Mouse (Mus musculus) natural killer cell, adult 2 months (primary cell): ENCODE data around the gene Nr1h4.
"Not testable (repeated sequence)": the region's sequence is repeated elsewhere in the genome, so short reads cannot be mapped to it uniquely, and the experiment has no call there.

Experiments
- DNase-seq, 2 experiments: peaks; one replicate each; pipeline ENCODE4 v3.0.0; 2022; ENCODE audit warnings: low spot score in 2 of 2

Gene Nr1h4

DNA sequence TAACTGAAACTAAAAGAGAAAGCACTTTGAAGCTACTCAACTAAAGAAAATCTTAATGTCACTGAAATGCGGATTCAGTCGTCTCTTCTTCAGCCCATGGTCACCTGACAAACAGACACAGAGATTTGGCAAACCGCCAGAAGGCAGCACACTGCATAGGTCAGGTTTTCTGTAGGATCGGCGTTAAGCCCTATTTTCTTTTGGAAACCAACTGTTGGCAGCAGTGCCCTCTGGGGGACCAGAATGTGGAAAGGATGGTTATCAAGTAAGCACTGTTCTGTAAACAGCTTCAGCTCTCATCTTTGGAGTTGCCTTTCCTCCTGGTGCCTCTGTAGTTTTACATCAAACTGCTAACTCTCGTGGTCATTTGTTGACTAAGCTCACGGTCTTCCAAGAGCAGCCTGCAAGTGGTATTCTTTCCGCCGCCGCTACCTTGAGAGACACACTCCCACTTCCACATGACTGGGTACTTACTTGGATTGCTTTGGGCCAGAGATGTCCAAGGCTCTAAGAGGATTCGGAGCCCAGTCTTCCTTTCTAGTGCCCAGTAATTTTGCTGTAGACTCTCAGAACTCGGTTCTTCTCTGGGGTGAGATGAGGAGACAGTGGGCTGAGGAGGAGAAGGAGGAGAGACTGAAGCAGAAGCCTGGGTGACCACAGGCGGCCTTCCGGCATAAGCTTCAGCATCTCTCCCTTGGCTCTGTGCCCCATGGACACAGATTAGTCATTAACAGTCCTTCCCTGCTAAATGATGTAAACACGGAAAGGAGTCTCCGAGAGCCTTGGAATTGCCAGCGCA is at the start of gene Nr1h4:
TSS of gene Nr1h4 (minus strand) at position 657 of the 799 bp plus-strand sequence.
- DNase-seq: no peak

DNA sequence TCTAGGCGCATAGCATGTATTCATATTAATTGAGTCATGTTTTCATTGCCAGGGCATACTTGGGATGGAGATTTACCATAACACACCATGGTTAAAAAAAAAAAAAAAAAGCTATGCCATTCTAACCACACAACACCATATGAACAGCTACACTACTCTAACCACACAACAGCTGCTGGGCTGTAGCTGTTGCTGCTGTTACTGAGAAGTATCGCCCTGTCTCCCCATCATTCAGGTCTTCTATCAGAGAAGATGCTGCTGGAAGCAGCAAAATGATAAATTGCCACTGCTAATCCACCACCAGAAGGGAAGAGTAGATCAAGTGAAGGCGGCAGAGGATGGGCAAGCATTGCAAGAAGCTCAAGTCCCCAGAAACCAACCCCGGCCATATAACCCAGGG is 45.4 kb upstream of the Nr1h4 start:
- DNase-seq: no peak

DNA sequence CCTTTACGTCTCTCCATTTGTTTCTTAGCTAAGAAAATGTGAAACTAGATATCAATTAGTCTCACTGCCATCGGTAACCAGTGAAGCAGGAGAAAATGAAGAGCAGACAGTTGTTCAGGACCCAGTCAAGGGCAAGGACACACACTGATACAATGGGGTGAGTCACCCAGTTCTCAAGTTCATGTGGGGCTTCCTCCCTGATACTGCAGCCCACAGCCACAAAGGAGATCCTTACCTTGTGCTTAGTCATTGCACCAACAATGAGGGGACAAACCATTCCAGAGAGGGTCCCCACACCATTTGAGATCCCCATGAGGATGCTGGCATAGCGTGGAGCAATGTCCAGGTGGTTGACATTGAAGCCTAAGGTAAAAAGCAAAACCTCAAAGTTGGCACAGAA is 44.3 kb upstream of the Nr1h4 start:
- DNase-seq: no peak

DNA sequence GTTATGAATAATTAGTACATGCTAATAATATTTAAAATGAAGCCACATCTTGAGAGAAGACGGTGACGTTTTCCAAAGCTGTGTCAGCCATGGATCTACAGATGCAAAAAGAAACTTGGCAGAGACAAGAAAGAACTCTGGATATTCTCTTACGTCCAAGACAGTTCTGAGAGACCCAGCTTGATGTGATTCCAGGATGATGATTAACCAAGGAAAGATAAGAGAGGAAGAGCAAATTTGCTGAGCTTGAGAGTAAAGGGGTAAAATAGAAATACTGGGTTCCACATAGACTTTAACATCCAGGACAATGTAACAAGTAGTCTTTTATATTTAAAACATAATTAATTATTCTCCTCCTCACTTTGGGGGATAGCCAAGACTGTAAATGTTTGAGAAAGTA is 40.0 kb upstream of the Nr1h4 start:
- no peak for DNase-seq

DNA sequence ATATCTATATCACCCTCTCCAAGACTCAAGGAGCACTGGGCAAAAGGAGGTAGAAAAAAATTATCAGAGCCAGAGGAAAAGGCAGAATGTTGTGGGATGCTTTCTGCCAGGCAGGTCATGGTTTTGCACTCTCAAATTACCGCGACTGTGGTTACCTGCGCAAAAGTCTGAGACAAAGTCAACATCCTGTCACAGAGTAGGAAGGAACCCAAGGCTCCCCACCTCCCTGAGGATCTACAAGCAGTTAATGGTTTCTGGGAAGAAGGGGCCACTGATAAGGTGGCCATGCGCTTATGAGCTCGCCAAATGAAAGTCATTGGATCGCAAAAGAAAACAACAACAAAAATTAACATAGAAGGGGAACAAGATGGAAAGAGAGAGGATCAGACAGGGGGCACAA is 39.6 kb upstream of the Nr1h4 start:
- no peak for DNase-seq

DNA sequence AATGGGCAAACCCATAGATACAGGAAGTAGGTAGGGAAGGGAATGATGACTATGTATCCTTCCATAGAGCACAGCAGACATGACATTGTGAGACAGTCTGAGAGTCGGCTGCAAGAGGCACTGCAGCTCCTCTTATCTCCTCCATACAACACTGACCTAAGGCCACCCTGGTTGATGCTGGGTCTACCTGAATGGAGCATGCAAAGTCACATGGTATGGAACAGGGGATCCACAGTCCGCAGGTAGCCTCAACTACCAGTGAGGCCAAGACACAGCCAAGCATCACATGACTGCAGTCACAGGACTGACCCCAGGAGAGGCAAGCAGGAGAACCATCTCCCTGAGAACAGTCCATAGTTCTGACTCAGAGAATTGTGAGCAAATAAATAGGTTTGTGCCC is 34.0 kb upstream of the Nr1h4 start:
- no peak for DNase-seq

DNA sequence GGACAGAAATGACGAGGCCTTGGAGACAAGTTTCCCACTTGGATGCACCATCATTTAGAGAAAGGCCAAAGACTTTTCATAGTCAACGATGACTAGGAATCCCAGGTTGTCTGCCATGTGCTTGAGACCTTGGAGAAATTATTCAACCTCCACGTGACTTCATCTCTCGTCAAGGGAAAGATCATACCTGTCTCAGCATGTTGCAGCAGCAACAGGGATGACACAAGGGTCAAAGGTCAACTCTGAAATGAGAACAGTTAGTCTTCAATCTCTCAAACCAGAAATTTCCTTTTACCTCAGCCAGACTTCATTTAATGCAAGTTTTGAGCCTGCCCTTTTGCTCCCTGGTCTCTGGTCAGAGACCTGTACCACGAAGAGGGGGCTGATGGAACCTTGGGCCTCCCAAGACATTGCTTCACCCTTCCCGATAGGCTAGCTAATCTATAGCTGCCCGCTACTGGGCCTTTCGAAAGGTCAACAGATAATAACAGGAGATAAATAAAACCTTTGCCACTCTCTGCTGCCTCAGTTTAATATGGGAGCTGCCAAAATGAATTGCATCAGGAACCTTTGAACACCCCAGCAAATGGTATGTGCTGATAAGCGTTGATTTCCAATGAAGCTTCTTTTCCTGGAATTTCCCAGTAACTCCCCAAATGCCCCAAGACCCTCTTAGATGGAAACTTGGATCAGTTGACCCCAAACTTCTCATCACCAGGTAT is 32.1 kb upstream of the Nr1h4 start:
- no peak for DNase-seq

DNA sequence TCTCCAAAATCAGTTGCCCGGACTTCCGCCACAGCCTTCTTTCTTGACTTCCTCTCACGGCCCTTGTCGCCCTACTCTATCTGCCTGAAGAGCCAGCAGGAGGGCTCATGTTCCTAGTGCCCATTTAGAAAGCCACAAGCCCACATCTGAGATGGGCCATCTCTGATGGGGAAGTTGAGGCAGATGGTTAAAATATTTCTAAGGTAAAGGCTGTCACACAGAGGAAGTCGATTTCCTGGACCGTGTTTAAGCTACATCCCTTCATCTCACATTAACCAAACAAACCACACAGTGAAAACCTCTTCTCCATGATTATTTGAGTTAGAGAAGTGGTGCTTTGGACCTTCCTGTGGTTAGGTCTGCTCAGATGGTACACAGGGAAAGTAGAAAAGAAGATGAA is 28.7 kb upstream of the Nr1h4 start:
- DNase-seq: no peak

DNA sequence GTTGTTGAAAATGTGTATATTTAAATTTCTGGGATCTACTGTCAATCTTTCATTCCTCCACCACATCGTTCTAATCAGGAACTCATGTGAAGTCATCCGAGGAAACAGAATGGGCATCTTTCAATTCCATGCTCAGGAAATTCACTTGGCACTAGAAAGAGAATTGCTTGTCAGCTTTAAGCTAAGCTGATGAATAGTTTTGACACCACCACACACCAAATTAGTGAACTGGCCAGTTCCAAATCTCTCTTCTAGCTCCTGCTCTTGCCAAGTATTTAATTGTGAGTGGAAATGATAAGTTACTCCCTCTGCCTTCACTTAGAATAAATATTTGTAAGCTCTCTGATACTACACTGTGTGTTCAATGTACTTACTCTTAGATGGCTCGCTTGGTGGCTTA is 26.0 kb upstream of the Nr1h4 start:
- DNase-seq: no peak

DNA sequence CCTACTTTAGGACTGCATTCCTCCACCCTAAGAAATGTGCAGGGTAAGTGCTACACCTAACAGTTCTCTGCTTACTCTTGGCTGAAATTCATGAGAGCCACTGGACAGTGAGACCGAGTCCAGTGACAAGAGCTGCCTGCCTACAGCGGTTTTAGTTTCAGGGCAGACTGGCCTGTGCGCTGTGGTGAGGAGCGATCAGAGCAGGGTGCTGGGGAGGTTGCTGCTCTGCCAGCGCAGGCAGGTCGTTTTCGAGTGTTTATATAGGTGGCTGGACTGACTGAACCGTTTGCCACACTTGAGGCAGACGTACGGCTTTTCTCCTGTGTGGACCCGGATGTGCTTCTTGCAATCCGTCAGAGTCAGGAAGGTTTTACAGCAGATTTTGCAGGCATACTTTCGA is 21.5 kb upstream of the Nr1h4 start:
- not testable (repeated sequence) for DNase-seq

DNA sequence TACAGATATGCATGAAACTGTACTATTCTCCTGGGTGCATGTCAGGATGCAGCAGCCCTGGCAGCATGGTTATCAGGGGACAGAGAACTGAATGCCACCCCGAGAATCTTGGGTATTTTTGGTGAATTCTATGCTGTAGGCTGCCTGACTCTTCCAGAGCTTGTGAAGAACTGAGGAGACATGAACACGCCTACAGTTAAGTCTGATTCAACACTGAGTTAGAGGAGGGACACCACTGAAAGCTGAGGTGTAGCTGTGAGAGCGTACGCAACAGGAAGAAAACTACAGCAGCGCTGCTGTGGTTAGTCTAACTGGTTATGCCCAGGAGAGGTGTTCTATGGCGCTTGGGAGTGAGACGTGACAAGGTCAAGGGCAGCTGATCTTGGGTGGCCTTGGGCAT is 20.5 kb upstream of the Nr1h4 start:
- DNase-seq: not testable (repeated sequence)

DNA sequence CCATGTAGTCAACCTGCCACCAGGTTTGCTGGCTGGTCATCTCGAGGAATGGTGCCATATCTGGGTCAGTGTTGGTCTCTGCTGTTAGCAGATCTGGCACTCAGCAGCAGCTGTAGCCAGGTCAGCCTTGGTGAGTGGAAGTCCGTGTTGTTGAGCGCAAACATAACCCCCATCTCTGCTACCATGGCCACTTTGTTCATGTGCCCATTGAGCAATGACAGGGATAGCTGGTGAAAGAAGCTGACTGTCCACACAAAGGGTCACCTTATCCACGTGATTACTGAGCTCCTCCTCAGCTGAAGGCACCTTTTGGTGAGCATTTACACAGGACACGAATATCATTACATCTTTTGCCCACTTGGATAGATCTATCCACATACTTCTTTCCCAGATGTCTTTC is 19.6 kb upstream of the Nr1h4 start:
- DNase-seq: no peak

DNA sequence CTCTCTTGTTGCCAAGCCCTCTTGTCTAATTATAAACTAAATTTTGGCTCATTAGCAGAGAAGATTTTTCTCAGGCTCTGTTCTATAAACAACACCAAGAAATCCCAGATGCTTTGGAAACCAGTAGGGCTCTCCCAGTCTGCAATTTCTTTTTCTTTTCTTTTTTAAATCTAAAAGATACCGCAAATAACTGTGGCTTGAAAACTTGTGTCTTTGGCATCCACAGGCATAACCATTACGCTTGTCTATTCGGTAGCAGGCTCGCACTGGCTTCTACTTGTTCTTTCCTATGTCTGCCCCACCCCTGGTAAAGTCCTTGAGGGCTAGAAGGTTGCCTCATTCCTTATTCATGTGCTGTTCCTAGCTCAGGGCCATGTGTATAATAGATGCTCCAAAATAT is 18.3 kb upstream of the Nr1h4 start:
- DNase-seq: no peak

DNA sequence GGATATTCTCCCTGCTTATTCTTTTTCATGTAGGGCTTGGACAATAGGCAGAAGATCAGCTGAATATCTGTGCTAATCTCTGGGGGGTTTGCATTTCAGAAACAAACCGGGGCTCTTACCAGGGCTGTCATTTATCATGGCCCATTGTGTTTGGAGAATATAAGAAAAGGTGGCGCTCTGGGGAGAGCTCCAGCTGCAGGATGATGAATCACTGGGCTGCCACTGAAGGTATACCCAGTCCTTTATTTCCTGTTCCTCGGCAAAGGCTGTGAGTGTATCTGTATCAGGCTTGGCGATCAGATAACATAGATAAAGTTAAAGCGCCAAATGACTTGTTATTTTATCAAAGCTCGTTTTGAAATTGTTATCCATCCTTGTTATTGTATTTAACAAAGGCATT is 14.6 kb upstream of the Nr1h4 start:
- no peak for DNase-seq

DNA sequence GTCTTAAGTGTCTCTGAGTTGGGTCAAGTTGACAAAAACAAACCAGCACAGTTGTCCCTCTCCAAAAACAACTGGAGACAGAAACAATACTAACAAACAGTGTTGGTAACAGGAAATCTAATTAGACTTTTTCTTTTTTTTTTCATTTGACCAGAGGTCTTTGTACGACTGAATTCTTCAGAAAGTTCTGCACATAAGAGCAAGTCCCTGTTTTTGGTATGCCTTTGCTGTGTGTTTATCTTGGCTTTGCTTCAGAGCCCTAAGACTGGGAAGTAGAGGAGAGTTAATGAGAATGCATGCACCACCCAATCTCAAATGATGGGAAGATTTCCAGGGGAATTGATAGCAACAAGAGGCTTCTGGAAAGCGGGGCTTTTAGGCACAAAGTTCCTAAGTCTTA is 13.6 kb upstream of the Nr1h4 start:
- DNase-seq: no peak

DNA sequence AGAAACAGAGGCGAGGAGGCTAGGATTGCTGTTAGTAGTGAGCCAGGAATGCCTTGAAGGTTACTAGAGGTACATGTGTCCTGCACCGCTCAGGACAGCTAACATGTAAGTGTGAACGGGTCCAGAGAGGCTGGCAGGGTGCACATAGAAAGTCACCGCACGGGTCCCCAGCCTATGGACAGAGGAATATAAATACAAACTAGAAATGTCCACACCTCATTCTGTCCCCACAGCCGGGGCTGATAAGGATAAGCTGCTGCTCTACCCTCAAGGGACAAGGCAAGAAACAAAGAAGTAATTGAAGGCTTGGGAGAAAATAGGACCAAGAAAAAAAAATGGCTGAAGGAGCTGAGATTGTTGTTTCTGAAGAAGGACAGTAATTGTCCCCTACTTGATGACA is 10.5 kb upstream of the Nr1h4 start:
- no peak for DNase-seq

DNA sequence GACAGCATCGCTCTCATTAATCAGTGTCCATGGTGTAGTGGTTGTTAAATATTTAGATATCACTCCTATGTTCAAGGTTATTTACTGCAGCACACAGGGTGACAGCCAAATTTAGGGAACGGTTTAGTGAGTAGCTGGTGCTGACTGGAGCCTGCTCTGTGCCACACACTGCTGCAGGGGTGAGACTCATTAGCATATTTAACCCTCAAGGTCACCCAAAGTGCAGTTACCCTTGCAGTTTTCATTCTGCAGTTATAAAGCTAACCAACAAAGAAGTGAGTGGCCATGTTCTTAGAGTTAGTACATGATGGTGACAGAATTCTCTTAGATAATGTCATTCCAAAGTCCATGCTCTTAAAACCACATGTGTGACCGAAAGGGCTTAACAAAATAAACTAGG is 8.9 kb upstream of the Nr1h4 start:
- no peak for DNase-seq

DNA sequence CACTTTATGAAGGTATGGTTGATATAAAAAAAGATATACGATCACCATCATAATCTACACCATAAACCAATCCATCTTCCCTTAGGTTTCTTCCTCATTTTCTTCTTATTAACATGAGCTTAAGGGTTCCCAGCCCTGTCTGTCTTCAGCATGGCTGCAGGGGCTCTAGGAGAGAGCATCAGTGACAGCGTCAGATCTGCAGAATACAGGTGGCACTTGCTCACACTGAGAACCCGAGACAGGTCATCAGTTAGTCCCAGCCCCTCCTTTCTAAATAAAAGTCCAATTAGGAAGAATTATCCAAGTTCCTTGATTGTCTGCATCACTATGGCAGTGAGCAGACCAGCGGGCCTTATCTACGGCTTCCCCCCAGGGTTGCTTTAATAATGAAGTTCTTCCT is 934 bp downstream of the Nr1h4 start:
- no peak for DNase-seq

DNA sequence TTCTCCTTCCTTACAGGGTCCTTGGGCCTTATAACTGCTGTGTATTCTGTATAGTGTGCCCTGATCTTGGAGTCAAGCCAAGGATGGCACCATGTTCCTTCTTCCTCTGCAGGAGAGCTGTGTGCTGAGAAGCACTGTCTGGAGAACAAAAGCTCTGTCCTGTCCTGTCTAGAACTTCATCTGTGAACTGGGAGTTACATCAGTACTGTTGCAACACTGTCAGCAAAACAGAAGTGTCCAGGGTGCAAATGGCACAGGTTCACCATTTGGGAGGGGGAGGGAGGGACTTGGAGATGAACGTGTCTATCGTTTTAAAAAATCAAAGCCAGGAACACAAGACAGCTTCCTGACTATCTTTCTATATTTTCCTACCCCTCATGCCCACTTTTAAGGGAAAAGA is 1.4 kb downstream of the Nr1h4 start:
- no peak for DNase-seq

DNA sequence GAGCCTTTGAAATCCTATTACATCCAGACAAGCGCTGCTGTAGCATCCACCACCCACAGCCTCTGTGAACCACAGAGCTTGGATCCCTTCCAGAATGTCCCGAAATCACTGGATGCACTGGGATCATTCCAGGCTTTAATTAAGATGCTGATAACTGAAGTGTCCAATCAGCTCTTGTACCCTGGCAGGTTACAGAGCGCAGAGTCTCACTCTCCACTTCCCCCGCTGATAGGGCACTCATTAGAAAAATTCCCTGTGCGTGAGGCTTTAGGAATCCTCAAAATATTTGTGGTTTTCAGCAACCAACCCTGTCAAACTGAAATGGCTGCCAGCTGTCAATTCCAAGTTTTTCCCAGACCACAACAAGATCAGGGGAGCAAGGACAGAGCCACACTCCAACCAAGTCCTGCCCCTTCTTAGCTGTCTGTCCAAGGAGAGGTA is 2.2 kb downstream of the Nr1h4 start:
- DNase-seq: no peak

DNA sequence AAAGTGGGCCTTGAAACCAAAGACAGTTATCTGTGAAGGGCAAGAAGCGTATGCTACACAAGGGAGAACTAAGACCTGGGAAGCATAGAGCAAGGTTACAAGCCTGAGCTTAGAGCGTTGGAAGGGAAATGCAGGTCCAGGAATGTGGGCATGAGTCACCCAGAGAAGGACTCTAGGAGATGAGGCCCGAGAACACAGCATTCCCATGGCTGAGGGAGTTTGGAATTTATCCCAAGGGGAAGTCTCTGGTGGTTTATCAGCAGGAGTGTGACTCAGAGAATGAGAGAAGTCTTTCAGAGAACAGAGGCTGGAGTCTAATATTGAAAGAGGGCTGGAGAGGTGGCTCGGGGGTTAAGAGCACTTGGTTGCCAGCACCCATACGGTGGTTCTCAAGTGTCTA is 6.3 kb downstream of the Nr1h4 start:
- no peak for DNase-seq

DNA sequence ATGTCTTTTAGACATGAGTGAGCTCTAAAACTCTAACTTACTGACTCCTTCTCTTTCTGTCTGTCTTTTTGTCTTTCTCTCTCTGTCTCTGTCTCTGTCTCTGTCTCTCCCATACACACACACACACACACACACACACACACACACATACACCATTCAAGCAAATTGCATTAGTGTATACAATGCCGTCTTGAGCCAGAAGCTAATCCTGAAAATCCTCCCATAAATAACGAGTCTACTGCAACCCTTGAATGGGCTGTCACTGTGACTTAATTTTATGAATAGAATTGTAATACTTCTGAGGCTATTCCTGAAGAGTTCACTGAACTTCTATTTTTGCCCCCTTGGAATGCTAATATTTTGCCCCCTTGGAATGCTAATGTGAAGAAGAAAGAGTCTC is 7.6 kb downstream of the Nr1h4 start:
- DNase-seq: no peak

DNA sequence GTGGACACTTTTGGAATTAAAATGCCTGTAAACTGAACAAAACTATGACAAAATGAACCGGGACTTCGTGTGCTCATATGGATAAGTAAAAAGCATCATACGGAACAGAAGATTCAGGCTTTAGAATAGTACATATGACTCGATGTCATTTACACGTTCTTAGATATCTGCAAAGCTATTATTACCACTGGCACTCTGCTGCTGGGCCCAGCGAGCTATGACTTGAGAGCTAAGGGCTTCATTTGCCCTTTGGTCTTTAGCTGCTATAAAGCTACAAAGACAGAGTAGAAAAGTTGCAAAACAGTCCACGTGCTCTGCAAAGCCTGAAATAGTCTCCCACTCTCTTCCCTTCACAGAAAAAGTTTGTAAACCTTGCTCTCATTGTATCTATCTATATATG is 10.9 kb downstream of the Nr1h4 start:
- DNase-seq: no peak
